Mouse (Mus musculus): Measurements from ENCODE around the gene Psat1.

DNA sequence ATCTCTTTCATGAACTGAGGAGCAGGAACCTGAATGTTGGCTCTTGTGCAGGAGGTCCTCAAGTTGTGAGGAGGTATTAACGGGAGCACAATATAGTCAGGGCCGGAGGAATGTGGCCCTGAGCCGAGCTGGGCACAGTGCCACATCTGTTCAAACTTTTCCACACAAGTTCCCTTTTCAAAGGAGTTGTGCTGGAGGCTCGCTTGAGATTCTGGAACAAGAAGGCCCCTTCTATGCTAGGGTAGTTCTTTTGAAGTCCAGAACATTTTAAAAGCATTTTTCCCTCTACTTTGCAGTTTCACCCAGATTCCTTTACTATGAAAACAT, 21.5 kb downstream of the Psat1 start:
- TF ChIP-seq CTCF (IDR thresholded peaks at IDR 0.05; ENCODE audit: low read depth) (no peak), EP300 (IDR thresholded peaks at IDR 0.05; ENCODE audit: low read depth) (no peak)
